Mouse (Mus musculus): Measurements from ENCODE around the gene Trove2.
A peak's percentile ranks its signal among the peaks of the same experiment; 100 is the strongest.
"Not testable (repeated sequence)": the region's sequence is repeated elsewhere in the genome, so short reads cannot be mapped to it uniquely, and the experiment has no call there.

Trove2 gene

DNA sequence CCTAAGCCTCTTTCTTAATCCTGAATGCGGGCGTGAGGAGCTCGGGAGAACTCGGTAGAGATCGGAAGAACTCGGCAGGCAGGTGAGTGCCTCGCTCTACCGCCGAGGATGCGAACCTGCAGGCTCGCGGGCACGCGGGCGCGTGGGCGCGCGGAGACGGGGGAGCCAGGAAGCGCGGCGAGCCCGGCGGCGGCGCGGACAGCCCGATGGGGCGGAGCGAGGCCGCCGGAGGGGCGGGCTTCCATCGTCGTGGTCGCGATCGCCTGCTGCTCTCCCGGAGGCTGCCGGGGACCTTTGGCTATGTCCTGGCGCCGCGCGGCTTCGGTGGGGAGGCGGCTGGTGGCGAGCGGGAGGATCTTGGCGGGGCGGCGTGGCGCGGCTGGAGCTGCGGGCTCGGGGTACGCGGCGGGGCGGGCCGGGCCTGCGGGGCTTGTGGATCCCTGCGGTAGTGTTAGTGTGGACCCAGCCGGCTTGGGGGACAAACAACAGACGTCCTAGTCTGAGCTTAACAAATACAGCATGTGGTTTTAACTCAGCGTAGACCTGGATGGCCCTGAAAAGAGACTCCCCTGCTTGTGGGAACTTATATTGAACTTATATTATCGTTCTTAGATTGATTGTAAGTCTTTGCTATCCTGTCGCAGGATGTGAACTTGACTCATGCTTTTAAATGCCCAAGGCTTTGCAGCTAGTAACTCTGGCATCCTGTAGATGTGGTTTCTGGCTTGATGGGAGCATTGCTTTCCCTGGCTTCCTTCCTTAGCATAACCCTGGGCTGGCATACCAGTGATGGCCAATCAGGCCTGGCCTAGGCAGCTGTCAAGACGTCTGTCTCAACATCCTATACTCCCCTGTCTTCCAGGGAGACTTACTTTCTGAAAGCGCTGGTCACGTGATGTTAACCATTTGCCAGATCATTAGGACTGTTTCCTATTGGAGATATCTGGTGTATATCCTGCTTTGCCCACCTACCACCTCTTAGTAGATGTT lies 37.2 kb downstream of the Trove2 start:
- DNase-seq (ENCODE audit: low read depth), result peak; percentile 70

DNA sequence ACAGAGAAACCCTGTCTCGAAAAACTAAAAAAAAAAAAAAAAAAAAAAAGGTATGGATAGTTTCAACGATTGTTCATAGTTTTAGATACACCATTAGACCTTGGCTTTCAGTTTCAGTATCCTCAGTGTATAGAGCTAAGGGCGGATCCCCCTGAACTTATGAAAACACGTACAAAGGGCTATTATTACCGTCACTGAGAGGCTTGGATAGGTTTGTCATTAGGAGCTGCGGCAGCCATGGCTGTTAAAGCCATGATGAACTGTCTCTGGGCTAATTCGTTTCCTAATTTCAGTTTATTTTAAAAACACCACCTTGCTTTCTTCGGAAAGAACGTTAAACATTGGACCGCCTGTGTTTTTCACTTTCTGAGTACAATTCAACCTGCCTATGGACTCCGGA lies 38.1 kb downstream of the Trove2 start:
- no peak for DNase-seq (ENCODE audit: low read depth)

DNA sequence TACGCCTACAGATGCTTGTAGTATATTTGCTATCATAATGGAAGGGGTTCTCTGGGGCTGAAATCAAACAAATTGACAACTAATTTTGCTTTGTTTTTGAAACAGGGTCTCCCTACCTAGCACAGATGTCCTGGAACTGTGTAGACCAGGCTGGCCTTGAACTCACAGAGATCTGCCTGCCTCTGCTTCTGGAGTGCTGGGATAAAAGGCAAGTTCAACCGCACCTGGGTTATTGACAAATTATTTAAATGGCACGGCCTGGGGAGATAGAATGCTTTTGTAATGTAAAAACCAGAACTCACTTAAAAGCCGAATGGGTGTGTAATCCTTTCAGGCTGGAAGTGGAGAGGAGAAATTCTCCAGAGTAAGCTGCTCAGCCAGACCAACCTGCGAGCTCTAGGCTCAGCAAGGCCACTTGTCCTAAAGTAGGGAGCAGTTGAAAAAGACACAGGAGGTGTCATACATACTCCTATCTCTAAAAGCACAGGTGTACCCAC lies 42.9 kb downstream of the Trove2 start:
- no peak for DNase-seq (ENCODE audit: low read depth)

DNA sequence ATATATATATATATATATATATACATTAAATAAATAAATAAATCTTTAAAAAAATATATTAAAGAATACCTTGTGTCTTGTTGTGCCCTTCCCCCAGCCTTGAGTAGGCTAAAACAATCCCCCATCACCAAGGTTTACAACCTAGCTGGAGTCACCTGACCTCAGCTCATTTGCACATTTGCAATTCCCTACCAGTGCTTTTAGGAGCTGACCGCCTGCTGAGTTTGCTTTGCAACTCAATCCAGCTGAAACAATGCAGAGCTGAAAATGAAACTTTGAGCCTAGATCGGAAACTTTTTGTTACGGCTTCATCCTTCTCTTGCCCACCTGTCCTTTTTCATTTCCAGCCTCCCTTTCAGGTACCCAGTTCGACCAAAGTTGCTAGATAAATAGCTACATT lies 45.2 kb downstream of the Trove2 start:
- DNase-seq (ENCODE audit: low read depth), result no peak

DNA sequence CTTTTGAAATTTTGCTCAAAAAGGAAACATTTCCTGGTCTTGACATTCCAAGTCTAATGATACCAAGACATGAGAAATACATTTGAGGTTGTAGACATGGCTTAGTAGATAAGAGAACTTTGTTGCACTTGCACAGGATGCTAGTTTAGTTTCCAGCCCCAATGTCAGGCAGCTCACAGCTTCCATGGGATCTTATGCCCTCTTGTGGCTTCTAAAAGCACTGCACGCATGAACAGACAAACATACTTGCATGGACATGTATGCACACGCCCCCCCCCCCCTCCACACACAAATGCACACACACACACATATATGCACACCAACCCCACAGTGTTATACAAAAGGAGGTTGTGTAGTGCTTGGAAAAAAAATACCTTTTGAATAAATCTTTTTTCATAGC lies 46.0 kb downstream of the Trove2 start:
- peak; percentile 51 for DNase-seq (ENCODE audit: low read depth)

DNA sequence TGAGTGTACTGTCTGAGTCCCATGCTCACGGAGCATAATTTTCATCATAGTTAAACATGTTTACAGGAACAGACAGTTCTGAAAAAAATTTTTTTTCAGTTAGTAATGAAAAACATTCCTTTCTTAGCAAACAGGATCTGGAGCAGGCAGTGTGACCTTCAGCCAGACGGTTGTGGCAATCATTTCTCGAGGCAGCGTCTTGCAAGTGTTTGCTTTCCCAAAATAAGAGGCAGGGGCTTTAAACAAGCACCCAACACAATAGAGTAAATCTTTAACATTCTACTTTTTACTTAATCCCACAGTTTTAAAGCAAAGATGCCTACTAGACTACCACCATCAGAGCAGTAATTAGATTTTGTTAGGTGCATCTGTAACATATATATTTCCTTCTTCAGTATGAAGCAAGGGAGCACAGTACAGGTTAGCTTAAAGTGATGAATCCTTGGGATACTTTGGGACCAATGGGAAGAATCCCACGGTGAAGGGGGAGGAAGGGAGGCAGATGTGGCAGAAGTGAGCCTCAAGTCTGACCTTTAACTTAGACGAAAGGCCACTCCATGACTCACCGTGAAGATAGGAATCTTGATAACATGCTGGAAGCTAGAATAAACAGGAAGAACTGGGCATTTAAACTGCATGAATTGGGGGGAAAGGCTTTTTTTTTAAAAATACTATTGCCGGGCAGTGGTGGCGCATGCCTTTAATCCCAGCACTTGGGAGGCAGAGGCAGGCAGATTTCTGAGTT lies 49.0 kb downstream of the Trove2 start:
- no peak for DNase-seq (ENCODE audit: low read depth)

DNA sequence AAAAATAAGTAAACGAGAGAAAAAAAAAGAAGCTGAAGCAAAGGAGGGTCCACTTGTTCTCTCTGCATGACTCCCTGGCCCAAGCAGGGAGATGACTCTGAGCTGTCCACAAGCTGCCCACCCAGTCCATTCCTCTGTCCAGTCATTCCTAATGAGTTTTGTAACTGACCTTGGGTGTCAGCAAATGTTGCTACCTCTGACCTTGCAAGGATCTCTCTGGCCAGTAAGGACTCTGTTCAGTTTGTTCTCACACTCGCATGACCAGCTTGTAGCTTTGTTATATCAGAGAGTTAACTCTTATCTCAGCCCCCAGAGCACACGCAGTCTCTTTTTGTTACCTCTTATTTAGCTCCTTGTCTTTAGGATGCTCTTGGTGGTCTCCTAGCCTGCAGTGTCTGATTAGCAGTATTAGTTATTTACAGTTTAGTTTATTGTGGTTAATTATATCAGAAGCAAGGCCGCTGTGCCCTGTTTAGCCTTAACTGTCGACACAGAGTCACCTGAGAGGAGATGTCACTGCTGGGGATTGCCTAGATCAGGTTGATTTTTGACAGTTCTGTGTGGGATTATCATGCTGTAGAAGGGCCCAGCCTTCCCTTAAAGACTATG lies 52.3 kb downstream of the Trove2 start:
- no peak for DNase-seq (ENCODE audit: low read depth)

DNA sequence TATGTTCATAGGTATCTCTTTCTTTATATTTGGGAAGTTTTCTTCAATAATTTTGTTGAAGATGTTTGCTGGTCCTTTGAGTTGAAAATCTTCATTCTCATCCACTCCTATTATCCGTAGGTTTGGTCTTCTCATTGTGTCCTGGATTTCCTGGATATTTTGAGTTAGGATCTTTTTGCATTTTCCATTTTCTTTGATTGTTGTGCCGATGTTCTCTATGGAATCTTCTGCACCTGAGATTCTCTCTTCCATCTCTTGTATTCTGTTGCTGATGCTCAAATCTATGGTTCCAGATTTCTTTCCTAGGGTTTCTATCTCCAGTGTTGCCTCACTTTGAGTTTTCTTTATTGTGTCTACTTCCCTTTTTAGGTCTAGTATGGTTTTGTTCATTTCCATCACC lies 60.8 kb downstream of the Trove2 start, which contains the start of gene Glrx2:
Glrx2 (plus strand) TSS at position 301 of the 400 bp plus-strand sequence.
- DNase-seq (ENCODE audit: low read depth), result not testable (repeated sequence)

DNA sequence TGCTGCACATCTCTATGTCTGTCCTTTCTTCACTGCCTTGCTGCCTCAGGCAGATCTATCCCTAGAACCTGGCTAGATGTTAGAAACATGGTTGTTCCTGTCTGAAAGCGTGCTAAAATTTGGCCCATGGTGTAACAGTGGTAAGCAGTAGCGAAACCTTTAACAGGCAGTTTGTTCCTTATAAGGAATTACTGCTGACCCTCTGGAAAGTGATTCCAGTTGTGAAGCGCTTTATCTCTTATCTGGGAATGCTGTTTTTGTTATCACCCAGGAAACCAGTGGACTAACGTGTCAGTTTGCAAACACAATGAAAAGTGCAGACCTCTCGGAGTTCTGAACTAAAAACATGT lies 66.3 kb downstream of the Trove2 start:
- DNase-seq (ENCODE audit: low read depth), result no peak

DNA sequence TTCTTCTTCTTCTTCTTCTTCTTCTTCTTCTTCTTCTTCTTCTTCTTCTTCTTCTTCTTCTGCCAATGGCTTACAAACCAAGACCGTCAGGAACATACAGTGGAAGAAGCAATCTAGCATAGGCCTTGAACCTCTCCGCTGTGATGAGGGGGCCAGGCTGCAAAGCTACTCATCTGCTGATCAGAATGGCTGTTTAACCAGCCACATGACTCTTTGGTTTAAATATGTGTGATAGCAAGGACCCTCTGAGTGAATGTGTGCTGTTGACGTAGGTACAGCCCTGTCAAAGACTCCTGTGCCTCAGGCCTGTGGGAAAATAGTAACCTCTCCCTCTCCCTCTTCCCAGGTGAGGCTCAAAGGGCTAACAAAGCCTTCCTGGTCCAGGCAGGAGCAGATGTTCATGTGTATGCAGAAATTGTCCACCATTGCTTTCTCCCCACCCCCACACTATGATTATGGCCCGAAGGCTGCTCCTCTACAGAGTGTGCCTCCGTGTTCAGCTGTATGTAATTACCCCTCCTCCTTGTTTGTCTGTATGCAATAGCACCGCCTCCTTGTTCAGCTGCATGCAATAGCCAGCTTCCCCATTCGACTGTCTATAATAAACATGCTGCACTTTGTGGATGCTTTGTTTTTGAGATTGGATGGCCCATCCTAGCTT lies 66.8 kb downstream of the Trove2 start:
- DNase-seq (ENCODE audit: low read depth), result no peak

DNA sequence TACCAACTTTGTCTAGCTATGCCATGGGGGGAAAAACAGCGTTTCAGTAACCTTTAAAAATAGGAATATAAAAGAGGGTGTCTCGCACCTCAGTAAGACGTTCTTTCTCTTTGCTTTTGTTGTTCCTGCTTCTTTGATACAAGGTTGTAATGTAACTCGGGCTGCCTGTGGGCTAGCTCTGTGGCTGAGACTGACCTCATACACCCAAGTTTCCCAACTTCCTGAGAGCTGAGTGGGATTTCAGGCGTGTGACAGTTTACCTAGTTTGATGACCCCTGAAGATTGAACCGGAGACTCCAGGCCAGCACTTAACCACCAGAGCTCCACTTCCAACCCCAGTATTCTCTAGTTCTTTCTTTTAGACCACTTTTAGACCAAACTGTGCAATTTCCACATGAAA lies 68.5 kb downstream of the Trove2 start:
- no peak for DNase-seq (ENCODE audit: low read depth)

DNA sequence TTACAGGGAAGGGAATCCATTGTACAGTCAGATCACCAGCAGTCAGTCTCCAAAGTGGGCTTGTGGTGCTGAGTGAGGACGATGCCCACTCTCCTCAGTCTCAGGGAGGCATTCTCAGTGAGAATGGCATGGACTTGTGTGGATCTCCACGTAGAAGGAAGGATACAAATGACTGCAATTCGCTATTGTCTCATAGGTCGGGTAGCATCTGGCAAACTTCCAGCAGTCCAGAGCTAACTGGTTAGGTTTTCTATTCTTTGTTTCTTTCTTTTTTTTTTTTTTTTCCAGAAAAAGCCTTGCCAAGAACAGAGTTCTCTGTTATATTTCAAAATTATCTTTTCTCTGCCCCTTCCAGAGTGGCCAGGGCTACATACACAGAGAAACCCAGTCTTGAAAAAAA lies 69.9 kb downstream of the Trove2 start:
- DNase-seq (ENCODE audit: low read depth), result no peak

DNA sequence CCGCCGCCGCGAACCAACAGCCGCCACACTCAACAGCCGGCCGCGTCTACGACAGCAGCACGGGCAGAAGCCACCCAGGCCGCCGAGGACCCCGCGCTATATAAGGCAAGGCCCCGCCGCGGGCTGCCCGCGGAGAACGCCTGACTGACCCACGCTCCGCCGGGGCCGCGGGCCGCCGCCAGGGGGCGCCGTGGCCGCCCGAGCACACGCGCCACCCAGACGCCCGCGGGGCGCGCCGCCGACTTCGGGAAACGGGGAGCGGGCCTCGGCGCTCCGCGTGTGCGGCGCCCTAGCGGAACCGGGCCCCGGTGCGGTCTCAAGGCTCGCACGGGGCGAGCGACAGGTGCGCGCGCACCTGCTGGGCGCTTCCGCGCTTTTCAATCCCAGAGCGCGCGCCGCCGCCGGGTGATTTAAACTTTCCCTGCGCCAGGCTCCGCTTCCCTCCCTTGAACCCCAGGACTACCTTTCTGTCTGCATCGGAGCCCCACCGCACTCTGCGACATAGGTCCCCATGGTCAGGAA lies 74.1 kb downstream of the Trove2 start, which contains the start of gene Cdc73:
Cdc73 (minus strand) TSS at position 153 of the 522 bp plus-strand sequence.
- peak; percentile 65 for DNase-seq (ENCODE audit: low read depth)

DNA sequence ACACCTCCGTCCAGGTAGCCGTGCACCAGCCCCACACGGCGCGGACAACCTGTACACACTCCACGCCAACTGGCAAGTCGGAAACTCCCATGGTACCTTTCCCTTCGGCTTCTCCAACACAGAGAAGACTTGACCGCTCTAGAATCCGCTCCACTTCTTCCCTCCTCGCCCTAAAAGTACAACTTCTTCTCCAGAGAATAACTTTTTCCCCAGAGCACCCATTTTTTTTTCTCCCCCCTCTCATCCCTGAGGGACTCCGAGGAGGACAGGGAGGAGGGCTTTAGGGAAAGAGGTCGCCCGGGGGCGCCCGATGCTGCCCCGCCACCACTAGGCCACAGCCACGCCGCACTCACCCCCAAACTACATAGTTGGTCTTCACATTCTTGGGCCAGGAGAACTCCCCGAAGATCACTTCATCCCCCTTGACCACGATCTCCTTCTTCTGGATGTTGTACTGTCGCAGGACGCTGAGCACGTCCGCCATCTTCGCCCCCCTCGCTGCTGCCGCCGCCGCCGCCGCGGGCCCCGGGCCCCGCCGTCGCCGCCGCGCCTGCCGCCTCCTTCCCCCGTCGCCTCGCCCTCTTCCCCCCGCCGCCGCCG lies 74.6 kb downstream of the Trove2 start:
- peak; percentile 17 for DNase-seq (ENCODE audit: low read depth)

DNA sequence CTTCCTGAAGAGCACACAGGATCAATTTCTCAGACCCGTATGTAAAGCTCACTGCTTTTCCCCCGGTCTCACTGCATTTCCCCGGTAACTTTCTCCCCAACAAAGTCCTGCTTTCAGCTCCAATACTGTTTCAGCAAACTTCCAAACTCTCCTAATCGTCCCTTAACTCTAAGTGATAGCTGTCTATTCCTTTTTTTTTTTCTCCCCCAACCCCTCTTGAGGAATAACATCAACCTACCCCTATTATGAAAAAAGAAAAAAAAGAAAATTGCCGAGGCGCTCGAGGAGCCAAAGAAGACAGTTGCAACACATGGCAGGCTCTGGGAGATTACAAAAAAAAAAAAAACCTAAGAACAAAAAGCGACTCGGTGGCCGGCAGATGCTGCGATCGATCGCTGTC lies 75.1 kb downstream of the Trove2 start:
- DNase-seq (ENCODE audit: low read depth), result no peak

Measured in c-Kit-positive CD71-negative TER-119-negative erythroid progenitor cells, embryonic 14.5 days (primary cell).